Mouse (Mus musculus) thymus, adult 2 months (tissue): ENCODE results near the gene Opcml.

Experiments used
- CTCF ChIP-seq: fragments of 200-500 bp; IDR thresholded peaks from 2 replicates; pipeline ENCODE4 v1.5.1; 2012; ENCODE audit warnings: mild to moderate bottlenecking, control low read depth, low read length, moderate library complexity, borderline replicate concordance; ENCODE audit not compliant: control insufficient read depth, poor library complexity, insufficient read depth; ENCODE audit errors: extremely low read depth
- POLR2A ChIP-seq: fragments of 200-500 bp; IDR thresholded peaks from 2 replicates; pipeline ENCODE4 v1.6.1; 2012; ENCODE audit warnings: mild to moderate bottlenecking, low read length, control low read depth, moderate library complexity; ENCODE audit not compliant: control insufficient read depth, poor library complexity, insufficient read depth; ENCODE audit errors: extremely low read depth

DNA sequence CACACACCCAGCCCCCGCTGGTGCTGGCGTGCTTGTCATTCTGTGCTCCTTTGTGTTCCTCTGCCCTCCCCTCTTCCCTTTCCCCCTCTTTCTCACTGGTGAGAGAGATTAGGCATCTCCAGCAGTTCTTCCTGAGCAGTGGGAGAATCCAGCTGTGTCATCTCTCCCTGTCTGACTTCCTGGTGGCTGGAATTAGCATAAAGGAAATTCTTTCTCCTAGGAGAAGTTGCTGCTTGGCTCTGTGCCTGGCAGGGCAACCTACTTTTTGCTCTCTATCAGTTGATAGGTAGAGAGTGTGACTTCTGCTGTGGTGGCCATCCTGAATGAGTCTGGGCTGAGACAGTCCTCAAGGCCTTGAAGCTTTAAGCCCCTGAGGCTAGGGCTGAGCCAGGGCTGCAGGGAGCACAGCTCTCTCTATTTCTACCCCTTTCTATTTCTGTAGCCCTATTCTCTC, 293.7 kb downstream of the Opcml start:
- TF ChIP-seq CTCF (no peak), POLR2A (no peak)
